Mouse (Mus musculus): Measurements from ENCODE around the gene Spata4.
"Not testable (repeated sequence)": the region's sequence is repeated elsewhere in the genome, so short reads cannot be mapped to it uniquely, and the experiment has no call there.

Gene Spata4

DNA sequence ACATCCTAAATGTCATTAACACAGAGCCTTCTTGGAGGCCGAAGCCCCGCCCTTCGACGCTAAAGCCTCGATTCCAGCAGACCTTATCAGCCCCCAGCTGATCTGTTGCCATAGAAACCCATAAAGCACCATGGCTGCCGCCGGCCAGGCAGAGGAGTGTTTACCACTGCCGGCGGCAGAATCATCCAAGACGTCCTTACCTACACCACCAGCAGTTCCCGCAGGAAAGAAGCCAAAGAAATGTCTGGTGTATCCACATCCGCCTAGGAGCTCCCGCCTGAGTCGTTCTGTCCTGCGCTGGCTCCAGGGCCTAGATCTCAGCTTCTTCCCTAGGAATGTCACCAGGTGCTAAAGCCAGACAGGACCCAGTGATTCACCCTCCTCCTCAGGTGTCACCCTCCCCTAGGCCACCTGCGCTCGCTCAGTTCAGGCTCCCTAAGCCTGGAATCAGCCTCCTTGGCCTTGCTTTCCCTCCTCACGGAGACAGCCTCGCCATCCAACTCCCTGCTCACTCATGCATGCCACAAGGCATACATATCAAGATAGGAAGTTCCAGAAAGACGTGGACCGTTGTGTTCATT is at the start of gene Spata4:
Spata4 (plus strand) TSS at position 111 of the 581 bp plus-strand sequence.
- DNase-seq, result peak in 1 of 2 experiments; percentile 10

DNA sequence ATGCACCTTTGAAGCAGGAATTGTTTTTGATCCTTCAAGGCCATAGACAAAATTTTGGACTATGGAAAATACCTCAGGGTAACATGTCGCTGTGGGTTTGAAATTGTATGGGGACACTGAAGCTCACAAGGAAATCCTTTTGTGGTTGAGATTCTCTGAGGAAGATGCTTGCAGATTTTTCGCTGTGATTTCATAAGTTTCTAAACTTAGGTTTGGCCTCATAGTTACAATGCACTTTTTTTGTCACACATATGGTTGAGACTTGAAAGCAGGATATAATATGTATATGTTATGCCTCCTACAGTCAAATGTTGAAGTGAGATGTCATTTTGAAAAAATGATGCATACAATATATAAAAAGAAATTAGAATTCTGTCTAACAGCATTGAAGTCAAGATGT is 45.7 kb upstream of the Spata4 start:
- no peak for DNase-seq

DNA sequence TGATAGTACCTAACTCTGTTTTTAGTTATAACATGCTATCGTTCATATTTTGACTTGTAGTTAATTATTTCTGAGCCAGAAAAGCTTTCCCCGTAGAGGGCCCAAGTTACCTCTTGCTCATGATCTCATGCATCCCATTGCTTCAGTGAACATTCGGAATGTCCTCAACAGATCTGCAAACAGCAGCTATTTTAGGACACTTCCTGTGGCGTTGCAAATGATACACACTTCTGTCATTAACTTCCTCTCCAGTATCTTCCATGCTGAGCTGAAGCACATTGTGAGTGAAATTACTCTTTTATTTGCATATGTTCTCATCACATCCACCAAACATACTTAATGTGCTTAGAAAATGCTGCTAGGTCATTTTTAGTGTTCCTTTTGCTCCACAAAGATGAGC is 38.4 kb upstream of the Spata4 start:
- DNase-seq, result no peak

DNA sequence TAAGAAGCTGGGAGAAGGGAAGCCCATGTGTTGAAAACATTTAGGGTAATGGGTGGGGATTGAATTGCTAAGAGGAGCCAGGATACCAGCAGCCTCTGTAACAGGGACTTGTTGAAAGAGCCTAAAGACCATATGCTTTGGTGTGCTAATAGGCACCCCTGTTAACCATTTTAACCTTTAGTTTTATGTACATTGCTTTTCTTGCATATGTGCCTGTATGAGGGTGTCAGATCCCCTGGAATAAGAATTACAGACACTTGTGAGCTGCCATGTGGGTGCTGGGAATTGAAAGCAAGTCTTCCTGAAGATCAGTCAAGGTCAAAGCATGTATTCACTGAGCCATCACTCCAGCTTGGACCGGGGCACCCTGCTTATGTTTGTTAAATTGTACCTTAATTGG is 35.4 kb upstream of the Spata4 start:
- no peak for DNase-seq

DNA sequence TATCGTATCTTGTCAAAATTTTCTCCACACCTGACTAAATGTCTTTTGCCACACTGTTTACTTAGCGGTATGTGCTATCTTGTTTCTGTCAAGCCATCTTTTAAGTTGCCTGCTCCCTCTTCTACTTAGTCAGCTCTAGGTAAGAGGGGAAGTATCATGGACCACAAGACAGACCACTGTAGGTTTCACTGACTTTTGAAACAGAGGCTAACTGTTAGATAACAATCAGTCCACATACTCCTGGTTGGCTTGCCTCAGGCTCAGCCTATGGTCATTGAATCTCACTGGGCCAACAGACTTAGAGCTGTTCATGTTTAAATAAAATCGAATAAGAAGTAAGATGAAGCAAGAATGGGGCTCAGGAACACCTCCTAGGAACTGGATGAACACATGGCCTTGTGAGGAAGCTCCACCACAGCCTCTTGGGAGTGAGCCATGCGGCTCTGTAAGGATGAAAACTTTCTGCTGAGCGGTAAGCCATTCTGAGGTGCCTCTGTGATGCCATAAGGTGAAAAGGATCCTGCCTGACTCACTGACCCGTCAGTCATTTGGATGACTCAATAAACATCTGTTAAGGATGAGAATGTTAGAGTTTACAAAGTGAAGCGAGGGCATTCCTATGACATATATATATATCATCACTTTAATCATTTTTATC is 34.8 kb upstream of the Spata4 start:
- DNase-seq, result no peak

DNA sequence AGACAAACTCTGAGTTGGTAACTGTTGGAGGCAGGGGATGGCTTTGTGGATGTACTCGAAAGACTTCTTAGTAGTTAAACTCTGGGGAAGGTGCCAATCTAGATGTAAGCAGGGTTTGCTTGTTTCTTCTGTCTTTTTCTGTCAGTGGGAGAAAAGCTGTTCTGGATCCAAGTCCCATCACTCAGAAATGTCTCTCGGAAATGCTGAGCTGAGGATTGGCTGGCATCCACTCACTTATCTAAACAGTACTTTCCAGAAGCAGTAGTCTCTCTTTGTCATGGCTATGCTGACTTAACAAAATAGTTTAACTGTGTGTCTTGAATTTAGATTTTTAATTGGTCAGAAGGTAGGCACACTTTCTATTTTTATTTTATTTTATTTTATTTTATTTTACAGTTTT is 33.4 kb upstream of the Spata4 start:
- no peak for DNase-seq

DNA sequence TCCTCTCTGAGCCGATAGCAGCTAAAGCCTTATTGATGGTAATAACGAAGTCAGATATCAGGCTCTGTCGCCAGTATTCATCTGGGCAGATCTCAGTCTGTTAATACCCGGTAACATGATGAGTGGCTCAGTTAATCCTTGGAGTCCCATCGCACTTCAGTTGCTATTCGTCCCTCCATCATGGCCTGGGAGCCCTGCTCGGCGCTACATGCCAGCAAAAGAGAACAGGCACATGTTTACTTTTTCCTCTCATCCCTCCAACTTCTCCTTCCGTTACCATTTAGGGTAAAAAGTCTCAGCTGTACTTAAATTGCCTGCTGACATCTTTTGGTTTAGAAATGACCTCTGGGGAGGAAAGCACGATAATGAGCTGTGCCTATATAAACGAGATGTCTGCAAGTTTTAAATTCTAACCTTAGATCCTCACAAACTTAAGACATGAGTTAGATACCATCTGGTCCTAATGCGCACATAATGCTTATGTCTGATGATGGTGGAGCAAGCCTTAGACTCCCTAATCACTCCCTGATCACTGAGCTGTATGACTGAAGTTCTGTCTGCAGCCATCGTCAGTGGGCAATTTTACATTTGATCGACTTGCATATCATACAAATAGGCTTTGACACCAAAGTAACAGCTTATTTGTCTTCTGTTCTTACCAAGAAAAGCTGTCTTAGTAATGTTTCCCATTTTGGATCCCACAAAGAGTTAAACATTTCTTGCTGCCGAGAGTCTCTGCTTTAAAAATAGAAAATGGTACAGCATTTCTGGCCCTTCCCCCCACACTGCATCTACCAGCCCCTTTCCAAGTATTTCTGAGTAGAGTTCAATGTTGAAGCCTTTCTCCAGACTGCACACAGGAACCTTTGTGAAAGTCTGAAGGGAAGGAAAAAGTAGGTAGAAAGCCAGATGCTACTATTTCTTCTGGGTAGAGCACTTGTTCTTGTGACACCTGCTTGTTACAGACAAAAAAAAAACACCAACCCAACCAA is 29.7 kb upstream of the Spata4 start:
- no peak for DNase-seq

DNA sequence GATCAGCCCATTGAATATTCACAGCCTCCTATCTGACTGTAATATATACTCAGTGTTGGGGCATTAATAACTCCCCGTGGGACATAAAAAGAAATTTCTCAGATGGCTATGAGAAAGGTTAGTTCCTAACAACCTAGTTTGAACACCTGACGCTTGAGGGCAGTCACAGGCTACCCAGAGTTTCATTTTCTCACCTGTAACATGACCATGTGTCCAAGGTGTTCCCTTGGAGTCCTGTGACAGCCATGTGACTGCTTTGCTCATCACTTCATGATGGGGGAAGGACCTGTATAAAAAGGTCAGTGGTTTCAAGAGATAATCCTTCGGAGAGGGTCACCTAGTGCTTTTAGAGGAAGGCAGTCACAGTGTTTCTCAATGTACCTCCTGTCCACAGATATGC is 19.1 kb upstream of the Spata4 start:
- DNase-seq, result no peak

DNA sequence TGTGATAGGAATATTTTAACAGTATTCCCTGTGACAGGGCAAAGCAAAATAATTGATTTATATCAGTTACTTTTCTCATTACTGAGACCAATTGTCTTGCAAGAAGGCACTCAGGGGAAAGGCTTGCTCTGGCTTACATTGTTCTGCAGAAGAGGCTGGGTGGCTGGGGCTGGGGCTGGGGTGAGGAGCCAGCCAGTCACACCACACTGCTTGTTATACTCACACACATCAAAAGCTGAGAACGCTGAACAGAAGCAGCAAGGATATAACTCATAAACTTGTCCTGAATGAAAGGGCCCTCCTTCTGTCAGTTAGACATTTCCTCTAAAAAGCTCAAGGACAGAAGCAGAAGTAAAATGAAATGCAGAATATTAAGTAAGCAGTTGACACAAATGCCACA is 17.7 kb upstream of the Spata4 start:
- no peak for DNase-seq

DNA sequence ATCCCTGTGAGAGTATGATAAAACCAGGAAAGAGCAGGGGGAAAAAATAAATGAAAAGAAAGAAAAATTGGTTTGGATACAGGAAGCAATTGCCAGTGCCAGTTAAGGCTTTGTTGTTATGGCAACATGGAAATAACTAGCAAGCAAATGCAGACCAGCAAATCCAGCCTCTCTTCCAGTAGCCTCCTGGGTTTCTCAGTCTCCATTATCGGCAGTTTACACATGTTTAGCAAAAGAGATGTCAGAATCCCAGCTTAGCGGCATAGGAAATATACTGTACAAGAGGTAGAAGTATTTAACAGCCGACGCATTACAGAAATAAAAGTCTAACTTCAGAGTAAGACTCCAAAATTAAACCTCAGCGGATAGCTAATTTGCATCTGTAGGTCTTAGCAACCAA is 5.9 kb upstream of the Spata4 start:
- no peak for DNase-seq

DNA sequence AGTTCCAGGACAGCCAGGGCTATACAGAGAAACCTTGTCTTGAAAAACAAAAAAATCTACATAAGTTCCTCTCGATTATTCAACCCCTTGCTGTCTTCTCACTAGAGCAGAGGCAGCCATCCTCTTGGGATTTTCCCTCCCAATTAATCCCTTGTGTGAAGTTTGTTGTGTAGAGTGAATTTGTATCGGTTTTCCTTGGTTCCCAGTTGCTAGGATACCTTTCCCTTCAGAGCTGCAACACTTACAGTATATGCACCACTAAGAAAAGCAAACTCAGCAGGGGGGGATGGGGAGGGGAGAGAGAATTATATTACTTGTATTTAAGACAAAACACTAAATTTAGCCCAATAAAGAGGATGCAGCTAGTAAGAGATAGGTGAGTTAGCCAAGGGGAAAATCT is 4.5 kb upstream of the Spata4 start:
- DNase-seq, result no peak

DNA sequence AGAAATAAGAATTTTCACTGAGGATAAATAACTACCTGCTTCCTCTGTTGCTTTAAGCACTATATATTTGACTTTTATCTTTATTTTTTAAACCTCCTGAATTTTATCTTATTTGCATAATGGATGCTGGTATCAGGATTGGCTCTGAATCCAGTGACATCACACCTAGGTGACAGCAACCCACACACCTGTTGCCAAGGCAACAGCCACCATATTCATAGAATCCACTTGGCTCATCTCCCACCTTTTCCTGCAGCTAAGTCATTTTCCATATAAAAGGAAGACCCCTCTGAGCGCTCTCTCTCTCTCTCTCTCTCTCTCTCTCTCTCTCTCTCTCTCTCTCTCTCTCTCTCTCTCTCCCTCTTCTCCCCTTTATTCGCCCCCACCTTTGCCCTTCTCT is 3.6 kb upstream of the Spata4 start:
- DNase-seq, result no peak

DNA sequence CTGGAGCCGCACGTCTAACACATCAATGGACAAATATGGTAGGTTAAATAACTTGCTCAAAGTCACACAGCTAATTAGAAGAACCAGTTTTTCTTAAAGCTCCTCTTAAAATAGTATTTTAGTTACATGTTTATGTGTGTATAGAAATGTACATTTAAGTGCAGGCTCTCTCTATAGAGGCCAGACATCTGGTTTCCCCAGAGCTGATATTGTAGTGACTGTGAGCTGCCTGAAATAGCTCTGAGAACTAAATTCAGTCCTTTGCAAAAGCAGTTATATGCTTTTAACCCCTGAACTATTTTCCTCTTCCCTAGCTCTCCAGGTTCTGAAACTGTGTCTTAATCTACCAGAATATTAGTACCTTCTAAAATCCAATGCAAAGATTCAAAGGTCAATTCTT is 3.2 kb upstream of the Spata4 start:
- DNase-seq, result no peak

DNA sequence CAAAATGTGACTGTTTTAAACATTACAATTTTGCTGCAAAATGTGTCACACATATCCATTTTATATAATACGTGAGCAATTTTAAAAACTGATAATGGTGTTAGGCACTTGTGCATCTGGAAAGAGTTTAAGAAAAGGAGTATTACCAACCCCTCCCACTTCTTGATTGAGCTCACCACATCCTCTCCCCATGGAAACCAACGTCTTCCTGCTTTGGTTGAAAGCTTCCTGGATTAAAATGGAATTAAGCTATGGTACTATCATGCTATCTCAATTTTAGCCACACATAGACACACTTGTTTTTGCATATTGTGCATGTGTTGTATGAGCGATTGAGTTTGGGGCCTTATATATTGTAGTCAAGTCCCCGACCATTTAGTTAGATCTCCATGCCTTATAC is 2.9 kb downstream of the Spata4 start:
- no peak for DNase-seq

DNA sequence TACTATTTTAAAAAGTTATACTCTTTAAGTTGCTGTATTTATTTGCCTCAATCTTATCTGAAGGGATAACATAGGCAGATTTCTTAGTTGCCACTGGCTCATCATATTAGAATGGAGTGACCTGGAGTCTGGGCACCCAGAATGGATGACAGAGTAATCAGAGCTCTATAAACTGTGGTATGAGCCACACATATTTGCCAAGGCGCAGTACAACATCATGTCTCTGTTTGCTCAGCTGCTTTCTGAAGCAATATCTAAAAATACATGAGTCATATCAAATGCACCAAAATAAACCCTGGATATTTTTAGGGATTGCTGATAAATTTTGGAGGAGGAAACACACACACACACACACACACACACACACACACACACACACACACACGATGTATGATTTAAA is 8.8 kb downstream of the Spata4 start:
- DNase-seq, result no peak

DNA sequence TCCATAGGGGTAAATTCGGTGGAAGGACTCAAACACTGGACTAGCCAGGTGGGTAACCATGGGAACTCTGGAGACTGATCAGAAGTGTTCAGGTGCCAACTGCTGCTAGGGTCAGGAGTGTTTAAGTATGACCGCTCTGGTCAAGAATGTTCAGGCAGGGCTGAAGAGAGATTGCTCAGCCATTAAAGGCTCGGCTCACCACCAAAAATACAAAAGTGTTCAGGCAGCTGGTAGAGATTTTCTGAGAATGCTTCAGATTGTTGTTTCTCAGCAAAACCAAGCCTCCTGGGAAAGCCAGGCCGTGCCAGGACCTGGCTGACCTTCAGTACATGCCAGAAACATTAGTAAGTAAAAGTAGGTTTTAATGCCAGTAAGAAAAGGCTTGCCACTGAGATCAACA is 9.7 kb downstream of the Spata4 start:
- no peak for DNase-seq

DNA sequence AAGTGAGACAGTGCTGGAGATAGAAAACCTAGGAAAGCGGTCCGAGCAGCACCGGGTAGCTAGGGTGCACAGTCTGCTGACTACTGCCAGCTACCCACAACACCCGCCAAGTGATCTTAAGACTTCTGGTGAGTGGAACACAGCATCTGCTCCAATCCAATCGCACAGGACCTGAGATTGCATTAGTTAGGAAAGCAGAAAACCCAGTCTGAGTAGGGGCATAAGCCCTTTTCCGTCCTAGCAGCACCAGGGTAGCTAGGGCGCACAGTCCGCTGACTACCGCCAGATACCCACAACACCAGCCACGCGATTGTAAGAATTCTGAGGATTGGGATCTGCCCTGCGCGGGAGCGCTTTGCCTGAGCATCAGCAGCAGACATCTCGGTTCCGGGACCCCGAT is 16.1 kb downstream of the Spata4 start:
- not testable (repeated sequence) for DNase-seq

DNA sequence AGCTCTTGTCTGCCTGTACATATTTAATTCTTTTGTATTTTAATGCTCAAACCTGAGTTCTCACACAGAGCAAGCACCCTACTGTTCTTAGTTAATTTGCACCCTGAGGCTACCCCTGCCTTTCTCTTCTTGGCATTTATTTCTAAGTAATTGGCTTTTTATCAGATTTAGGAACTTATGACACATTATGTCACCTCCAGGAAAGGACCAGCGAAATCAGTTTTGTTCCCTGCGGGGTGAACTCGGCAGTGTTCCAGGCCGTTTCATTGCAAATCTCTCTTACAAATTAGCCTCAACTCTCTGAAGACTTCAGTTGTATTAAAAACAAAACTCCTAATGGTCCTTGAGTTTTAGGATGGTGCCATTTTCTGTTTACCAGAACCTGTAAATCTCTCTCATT is 38.1 kb downstream of the Spata4 start:
- peak; percentile 31 to 39 for DNase-seq
